Mouse (Mus musculus): ENCODE data around the gene Zbtb2. TPM values are rescaled to one million over a fixed set of nuclear protein-coding genes. Genes with fewer than 3 reads are reported as not detected.

The Zbtb2 gene
- polyA plus RNA-seq (2012; rRNA removed; ENCODE audit: low replicate concordance) = 3.5 and 3.6 TPM in 2 replicates

GRCm38 (mm10) chr10:4387701-4388383 is at the start of gene Zbtb2:
Gene Zbtb2 (minus strand): TSS chr10:4388108.

GRCm38 (mm10) chr10:4432123-4432931 is 44.4 kb upstream of the Zbtb2 start, which contains the start of the genes Rmnd1 and Armt1:
Gene Rmnd1 (minus strand): TSS chr10:4432388.
Gene Armt1 (plus strand): TSS chr10:4432467.

Other genes starting within 250 kb of the Zbtb2 start
- 0.65 and 0.85 TPM in 2 replicates for gene Akap12, start 121.7 kb downstream of the Zbtb2 start, polyA plus RNA-seq (2012; rRNA removed; ENCODE audit: low replicate concordance)
- 9.8 and 24.4 TPM in 2 replicates for gene Rmnd1, start 44.3 kb upstream of the Zbtb2 start, polyA plus RNA-seq (2012; rRNA removed; ENCODE audit: low replicate concordance)
- gene Armt1, start 44.4 kb upstream of the Zbtb2 start, polyA plus RNA-seq (2012; rRNA removed; ENCODE audit: low replicate concordance) = 4.4 and 4.9 TPM in 2 replicates
- gene Ccdc170, start 94.4 kb upstream of the Zbtb2 start, polyA plus RNA-seq (2012; rRNA removed; ENCODE audit: low replicate concordance) = 0.09 and 0.76 TPM in 2 replicates
- 0.94 and 1.1 TPM in 2 replicates for gene Esr1, start 223.5 kb upstream of the Zbtb2 start, polyA plus RNA-seq (2012; rRNA removed; ENCODE audit: low replicate concordance)